Mouse (Mus musculus) spleen, postnatal 14 days (tissue): ENCODE data around the gene Naaladl1.
"Not testable (repeated sequence)": the region's sequence is repeated elsewhere in the genome, so short reads cannot be mapped to it uniquely, and the experiment has no call there.

ENCODE experiments used
- DNase-seq, 2 experiments: peaks; one replicate each; pipeline ENCODE4 v3.0.0; 2021 to 2022; ENCODE audit warnings: low spot score in 2 of 2

Gene Naaladl1

DNA sequence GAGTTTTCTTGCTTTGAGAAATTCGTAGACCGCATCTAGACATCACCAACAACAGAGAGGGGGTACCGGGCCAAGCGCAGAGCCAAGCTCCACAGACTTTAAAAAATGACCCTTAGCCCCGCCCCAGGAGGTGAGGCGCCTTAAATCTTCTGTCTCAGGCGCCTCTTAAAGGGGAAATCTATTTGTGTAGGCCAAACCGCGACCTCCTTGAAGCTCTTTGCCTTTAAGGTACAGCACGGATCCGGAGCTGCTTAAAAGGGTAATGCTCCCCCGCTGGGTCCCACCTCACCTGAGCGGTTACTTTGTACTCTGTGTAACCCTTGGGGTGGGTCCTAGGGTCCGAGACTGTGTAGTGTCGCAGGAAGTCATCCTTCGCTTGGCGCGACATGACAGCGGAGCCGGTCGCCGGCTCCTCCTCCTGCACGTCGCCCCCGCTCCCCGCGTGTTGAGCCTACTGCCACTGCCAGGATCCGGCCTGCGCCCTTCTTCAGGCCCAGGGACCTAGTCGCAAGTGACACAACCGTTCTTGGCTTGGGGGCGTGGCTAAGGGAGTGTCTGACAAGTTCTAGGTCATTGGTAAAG is 22.3 kb downstream of the Naaladl1 start, which contains the start of gene Snx15:
Gene Snx15 (minus strand): TSS at position 545 of the 582 bp plus-strand sequence.
- peak; percentile 90 to 93 for DNase-seq

DNA sequence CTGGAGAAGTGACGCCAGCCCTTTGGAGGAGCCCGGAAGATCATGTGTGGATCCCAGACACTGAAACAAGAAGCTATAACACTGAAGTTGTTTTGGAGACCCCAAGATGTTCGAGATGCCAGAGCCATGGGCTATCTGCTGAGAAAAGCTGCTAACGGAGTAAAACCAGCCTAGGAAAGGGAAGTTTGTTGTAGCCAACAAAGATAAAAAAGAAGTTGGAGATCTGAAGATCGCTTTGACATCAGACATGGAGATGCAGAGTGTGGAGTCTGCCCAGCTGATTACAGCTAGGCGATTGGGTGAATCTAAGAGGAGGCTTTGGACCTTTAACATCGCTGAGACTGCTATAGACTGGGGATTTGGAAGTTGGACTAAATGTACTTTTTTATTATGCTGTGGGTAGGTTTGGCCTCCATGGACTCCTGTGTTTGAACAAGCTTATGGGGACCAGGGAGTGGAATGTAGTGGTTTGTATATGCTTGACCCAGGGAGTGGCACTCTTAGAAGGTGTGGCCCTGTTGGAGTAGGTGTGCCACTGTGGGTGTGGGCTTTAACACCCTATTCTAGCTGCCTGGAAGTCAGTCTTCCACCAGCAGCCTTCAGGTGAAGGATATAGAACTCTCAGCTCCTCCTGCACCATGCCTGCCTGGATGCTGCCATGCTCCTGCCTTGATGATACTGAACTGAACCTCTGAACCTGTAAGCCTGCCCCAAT is 25.0 kb downstream of the Naaladl1 start:
- DNase-seq = not testable (repeated sequence)

DNA sequence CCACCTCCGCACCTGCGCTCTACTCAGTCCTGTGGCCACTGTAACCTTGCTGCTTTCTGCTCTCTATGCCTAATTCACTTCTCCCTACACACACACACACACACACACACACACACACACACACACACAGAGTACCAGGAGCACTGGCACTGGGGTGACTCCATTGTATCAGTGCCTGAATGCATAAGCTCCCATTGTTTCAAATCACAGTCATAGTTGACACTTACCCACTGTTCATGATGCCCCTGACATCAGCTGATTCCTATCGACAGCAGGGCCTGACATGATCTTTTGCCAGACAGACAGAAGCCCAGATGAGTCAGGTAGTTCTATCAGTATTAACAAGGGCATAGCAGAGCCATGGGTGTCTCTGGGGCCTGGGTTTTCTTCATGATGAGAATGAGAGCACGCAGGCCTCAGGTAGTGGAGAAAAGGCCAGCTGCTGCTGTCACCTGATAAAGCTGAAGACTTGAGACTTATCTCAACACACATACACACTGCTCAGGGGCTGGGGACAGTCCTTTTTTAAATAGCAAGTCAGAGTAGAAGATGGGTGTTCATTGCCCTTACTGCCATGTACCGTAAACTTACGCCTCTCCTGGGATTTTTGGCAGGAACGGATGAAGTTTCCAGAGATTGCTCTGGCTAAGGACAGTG is 26.7 kb downstream of the Naaladl1 start:
- peak in 1 of 2 experiments; percentile 16 for DNase-seq

DNA sequence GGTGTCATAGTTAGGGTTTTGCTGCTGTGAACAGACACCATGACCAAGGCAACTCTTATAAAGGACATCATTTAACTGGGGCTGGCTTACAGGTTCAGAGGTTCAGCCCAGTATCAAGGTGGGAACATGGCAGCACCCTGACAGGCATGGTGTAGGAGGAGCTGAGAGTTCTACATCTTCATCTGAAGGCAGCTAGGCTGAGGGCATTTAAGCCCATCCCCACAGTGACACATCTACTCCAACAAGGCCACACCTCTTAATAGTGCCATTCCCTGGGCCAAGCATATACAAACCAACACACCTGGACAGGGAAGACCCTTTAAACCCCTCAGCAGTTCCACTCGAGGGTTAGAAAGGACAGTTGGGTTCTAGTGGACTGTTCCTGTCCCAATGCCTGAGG is 27.6 kb downstream of the Naaladl1 start:
- DNase-seq = not testable (repeated sequence)

DNA sequence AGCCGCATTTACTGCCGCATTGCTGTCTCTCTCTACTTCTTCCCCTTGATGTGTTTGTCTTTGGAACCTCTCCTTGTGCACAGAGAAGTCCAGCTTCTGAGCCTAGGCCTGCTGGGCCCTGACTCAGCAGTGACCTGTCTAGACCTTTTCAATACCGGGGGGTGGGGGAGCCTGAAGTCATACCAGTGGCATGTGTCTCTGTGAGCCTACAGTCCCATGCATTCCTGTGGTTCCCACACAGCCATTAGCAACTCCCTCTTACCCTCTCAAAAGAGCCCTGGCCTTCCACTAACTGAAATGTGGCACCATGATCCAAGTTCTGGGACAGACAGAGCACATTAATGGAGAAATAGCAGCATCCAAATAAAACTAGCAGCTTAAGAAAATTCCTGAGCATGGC is 30.8 kb downstream of the Naaladl1 start:
- no peak for DNase-seq

DNA sequence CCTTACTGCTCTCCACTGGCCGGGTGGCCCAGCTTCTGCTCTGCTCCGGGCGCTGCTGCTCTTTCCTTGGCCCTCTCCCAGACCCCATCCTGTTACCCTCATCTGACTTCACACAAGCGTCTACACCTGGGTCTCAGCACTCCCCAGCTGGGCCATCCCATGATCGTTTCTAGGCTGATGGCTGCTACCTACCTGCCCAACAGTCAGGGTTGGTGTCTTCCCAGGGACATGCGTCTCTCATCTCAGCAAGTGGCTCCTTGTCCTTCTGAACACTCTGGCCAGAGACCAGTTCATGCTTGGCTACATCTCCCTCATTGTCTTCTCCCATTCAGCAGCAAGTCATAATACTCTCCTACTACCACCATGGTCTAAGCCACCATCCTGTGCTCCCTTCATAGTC is 34.1 kb downstream of the Naaladl1 start:
- no peak for DNase-seq

DNA sequence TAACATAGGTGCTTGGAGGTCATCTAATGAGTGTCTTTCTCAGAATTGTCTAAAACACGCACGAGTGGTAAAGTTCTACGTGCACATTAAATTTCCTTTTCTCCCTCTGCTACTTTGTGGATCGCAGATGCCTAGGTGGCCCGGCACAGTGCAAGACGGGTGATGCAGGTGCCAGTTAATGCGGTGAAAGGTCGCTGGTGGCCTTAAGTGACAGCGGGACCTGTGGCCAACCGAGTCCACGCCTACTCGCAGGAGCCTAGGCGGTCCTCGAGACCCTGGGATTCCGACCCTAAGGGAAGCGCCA is 34.7 kb downstream of the Naaladl1 start:
- DNase-seq = no peak

DNA sequence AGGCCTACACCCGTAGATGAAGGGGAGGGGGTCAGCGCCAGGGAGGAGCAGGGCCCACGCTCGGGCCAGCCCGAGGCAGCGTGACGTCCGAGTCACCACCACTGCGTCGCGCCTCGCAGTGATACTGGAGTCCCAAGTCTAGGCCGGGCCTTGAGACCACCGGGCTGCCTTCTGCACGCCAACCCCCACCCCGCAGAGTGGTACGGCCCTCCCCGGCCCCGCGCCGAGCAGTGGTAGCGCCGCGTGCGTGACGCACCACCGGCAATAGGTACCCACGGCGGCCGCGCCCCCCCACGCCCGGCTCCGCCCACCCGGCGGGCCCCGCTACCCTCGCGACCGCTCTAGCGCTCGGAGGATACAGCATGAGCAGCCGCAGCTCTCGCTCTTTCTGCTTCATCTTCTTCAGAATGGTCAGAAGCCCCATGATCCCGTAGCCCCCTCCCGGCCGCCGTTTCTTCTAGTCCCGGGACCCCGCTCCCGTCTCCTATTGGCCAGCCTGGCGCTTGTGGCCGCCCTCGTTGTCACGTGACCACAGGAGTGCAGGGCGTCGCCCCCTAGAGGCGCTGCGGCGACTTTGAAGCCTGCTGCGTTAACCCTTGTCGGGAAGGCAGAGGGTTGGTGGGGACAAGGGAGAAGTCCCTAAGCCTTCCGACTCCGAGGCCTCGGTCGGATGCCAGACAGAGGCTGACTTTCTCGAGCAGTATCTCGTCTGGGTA is 35.3 kb downstream of the Naaladl1 start, which contains the start of gene Batf2:
Gene Batf2 (plus strand): TSS at position 306 of the 716 bp plus-strand sequence.
- peak; percentile 82 to 89 for DNase-seq

DNA sequence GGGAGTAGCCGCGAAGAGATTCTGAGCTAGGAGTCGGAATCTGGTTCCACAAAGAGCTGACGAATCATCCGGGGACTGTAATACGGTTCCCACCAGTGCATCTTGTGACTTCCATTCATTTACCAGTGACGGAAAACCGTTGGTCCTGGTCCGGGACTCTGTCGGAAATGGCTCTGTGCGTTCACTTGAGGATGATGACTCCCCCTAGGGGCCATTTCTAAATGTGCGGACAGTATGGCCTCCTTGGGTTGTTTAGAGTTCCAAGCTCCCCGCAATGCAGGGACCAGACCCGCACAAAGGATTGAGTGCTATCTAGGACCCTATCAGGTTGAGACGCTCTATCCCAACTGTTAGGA is 35.8 kb downstream of the Naaladl1 start, which contains the start of gene Arl2:
Gene Arl2 (minus strand): TSS at position 155 of the 356 bp plus-strand sequence.
- DNase-seq = peak; percentile 58 to 74

DNA sequence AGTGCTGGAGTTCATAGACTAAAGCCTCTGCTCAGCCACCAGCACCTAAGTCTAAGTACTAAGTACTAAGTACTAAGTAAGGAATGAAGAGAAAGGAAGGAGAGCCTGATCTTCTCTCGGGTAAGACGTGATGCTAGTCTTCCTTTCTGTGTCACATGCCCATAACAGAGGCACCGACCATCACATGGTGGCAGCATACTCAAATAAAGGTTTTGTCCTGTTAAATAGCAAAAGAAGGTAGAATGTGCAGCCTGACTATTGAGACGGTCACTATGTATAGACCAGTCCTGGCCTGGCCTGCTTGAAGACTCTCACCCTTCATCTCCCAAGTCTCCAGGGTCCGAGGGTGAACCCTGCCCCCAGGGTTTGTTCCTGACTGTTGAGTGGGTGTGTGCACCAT is 39.3 kb downstream of the Naaladl1 start:
- DNase-seq = no peak

DNA sequence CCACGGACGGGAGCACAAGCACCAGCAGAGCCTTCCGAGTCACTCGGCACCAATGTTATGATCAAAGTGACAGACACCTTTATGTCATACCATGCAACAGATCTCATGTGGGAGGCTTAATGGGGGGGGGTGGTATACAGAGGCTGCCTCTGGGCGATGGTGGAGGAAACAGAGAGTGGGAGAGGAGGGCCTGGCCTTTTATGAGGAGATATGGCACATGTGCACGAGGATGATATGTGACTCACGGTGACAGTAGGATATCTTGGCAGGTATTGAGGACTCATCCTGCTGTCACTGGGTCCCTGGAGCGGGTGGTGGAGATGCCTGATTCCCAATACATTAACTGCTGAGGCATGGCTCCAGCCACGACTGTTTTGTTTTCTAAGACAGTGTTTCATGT is 49.6 kb downstream of the Naaladl1 start:
- DNase-seq = no peak

DNA sequence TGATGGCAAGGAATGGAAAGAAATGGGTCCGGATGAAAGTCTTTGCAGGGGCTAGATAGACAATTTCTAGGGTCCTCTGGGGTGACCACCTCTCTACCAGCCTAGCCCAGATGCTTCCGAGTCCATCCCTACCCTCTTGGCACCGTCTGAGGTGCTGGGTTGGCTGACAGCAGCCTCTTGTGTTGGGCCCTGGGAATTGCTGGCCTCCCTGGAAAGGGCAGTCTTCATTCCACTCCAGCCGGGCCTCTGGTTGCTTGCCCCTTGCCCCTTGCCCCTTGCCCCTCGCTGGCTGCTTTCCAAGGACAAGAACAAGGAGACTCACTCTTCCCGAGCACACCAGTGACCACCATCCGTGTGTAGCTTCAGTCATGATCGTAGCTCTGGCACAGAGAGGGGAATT is 50.8 kb downstream of the Naaladl1 start:
- no peak for DNase-seq

DNA sequence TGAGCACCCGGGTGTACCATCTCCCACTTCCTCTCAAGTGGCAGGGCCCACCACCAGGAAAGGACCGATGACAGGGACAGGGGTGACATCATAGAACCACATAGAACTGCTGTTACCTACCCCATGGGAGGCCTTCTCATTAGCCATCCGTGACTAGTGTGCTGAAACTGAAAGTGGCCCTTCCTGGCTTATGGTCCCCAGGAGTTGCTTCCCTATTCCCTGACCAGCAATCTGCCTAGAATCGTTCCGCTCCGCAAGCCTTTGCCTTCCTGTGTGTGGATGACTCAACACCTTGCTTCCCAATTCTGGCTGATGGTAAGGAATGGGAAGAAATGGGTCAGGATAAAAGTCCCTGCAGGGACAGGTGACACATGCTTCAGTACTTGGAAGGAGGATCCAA is 51.6 kb downstream of the Naaladl1 start:
- no peak for DNase-seq

DNA sequence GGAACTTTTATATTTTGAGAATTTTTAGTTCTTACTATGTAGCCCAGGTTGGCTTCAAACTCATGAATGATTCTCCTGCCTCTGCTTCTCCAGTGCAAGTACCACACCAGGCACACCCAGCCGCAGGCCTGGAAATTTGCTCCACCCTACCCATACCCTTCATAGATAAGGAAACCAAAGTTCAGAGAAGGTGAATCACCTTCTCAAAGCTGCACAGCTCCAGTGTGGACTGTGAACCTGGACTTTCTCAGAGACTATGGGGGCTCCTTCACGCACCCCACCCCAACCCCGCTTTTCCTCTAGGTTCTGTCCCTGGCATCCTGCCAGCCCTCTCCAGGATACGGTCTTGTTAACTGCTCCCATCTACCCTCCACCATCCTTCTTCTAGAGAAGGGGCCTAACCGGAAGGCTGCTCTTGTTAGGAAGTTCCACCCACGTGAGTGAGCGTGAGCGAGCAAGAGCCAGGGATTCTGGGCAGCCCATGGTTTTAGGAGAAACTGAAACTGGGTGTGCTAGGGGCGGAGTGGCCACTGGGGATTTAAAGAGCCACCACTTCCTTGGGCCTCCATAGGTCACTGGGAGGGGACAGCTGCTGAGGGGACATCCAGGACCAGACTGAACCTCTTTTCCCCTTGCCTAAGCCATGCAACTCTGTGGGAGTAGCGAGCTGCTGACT is 58.4 kb downstream of the Naaladl1 start:
- no peak for DNase-seq
